Mouse (Mus musculus) lung, embryonic 16.5 days (tissue): ENCODE results near the gene Mapk10. TPM values are rescaled to one million over a fixed set of nuclear protein-coding genes. Genes with fewer than 3 reads are reported as not detected.

Experiments used
- ATAC-seq: fragments of 200-750 bp; cut with Nextera tagmentation; 2 replicates; pipeline ENCODE4 v1.8.0; 2017; ENCODE audit warnings: low read depth, mild to moderate bottlenecking, moderate library complexity
- H3K27ac ChIP-seq: fragments of 300-500 bp; sonication (generic); 2 replicates; pipeline ENCODE4 v1.5.1; 2014; ENCODE audit warnings: mild to moderate bottlenecking, control low read depth, low read length
- H3K27me3 ChIP-seq: fragments of 300-500 bp; sonication (generic); 2 replicates; pipeline ENCODE4 v1.6.1; 2014; ENCODE audit warnings: low read depth, low read length, mixed read lengths; ENCODE audit not compliant: control insufficient read depth, insufficient read depth
- H3K36me3 ChIP-seq: fragments of 300-500 bp; sonication (generic); 2 replicates; pipeline ENCODE4 v1.6.1; 2014; ENCODE audit warnings: low read length; ENCODE audit not compliant: control insufficient read depth, insufficient read depth
- H3K4me1 ChIP-seq: fragments of 300-500 bp; sonication (generic); replicated peaks from 2 replicates; pipeline ENCODE4 v1.6.1; 2014; ENCODE audit warnings: low read length, mixed read lengths; ENCODE audit not compliant: control insufficient read depth, insufficient read depth
- H3K4me2 ChIP-seq: fragments of 300-500 bp; sonication (generic); 2 replicates; pipeline ENCODE4 v1.6.1; 2014; ENCODE audit warnings: low read depth, low read length, control low read depth
- H3K4me3 ChIP-seq: fragments of 300-500 bp; sonication (generic); 2 replicates; pipeline ENCODE4 v1.5.1; 2014; ENCODE audit warnings: mild to moderate bottlenecking, low read length, control low read depth
- H3K9ac ChIP-seq: fragments of 300-500 bp; sonication (generic); 2 replicates; pipeline ENCODE4 v1.6.1; 2014; ENCODE audit warnings: low read length, control low read depth
- H3K9me3 ChIP-seq: fragments of 300-500 bp; sonication (generic); 2 replicates; pipeline ENCODE4 v1.6.1; 2016; ENCODE audit warnings: low read length; ENCODE audit not compliant: control insufficient read depth
- WGBS: fragments of 180-500 bp; shearing (Covaris S2); extraction: QIAGEN DNeasy Blood & Tissue Kit; methylation state at CpG from one replicate; pipeline ENCODE4 v1.1.7; 2014; 5-methylcytosine and 5-hydroxymethylcytosine counted together
- polyA plus RNA-seq: library from polyadenylated mRNA; unstranded; fragments of >200 nt; fragmentation: Nextera tagmentation; extraction: Ambion mirVana; gene quantifications from 2 replicates; pipeline ENCODE4 v1.2.1, GENCODE M21; 2015

Gene Mapk10
- polyA plus RNA-seq, 1 experiment from 2014 or later: 1.9 TPM

DNA sequence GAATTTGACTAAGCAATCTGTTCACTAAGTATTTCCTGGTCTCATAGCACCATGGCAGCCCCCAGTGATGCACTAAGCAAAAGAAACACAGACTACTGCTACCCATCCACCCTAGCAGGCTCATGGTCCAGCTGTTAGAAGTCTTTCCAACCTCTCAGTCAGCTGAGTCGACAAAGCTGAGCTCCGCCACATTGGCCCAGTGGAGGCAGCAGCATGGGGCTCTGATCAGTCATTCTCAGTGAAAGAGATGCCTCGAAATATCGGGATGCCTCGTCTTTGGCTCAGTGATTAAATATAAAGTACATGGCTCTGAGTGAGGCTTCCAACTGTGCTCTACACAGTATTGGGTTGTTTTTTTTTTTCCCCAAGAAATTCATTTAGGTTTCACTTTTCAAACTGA is 70.2 kb downstream of the Mapk10 start:
- Histone ChIP-seq H3K36me3 (no peaks in the 10 kb centered on the region), H3K4me1 (no peaks in the 10 kb centered on the region), H3K27me3 (no peaks in the 10 kb centered on the region), H3K4me2 (no peak overlapping the region), H3K9me3 (no peaks in the 10 kb centered on the region), H3K9ac (no peak overlapping the region), H3K27ac (no peak overlapping the region), H3K4me3 (no peak overlapping the region)
- ATAC-seq: no peak
- WGBS: 51% methylated on average over 5 of the region's 5 CpGs

GRCm38 (mm10) chr5:103134839-103135238 is 76.3 kb downstream of the Mapk10 start:
- H3K9me3 ChIP-seq: no peaks in the 10 kb centered on the region
- no peak overlapping the region for H3K9ac ChIP-seq
- no peak overlapping the region for H3K27ac ChIP-seq
- H3K36me3 ChIP-seq: no peaks in the 10 kb centered on the region
- no peaks in the 10 kb centered on the region for H3K4me1 ChIP-seq
- ATAC-seq: peak; percentile 59
- no peak overlapping the region for H3K4me3 ChIP-seq
- 52% methylated on average over 9 of the region's 9 CpGs for WGBS
- H3K27me3 ChIP-seq: no peaks in the 10 kb centered on the region
- H3K4me2 ChIP-seq: no peak overlapping the region

DNA sequence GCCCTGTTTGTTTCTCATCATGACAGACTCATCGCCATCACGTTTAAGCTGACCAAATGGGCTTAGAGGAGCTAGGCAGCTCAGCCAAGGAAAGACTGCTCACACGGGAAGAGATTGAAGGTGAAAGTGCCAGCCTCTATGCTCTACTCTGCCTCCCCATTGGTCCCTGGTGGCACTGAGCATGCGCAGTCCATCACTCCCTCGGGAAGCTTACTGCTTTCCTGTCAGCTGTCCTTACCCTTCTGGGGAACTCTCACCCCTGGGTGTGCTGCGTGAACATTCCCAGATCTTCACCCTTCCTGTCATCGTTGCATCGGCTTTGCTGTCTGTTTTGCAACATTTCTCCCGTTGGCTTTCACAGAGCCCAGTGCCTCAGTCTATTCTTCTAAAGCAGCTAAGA is 77.5 kb downstream of the Mapk10 start:
- H3K9me3 ChIP-seq: no peaks in the 10 kb centered on the region
- no peak overlapping the region for H3K4me2 ChIP-seq
- no peak overlapping the region for H3K4me3 ChIP-seq
- H3K27ac ChIP-seq: no peak overlapping the region
- no peaks in the 10 kb centered on the region for H3K27me3 ChIP-seq
- no peaks in the 10 kb centered on the region for H3K36me3 ChIP-seq
- WGBS: 59% methylated on average over 9 of the region's 9 CpGs
- no peak for ATAC-seq
- H3K4me1 ChIP-seq: no peaks in the 10 kb centered on the region
- H3K9ac ChIP-seq: no peak overlapping the region

DNA sequence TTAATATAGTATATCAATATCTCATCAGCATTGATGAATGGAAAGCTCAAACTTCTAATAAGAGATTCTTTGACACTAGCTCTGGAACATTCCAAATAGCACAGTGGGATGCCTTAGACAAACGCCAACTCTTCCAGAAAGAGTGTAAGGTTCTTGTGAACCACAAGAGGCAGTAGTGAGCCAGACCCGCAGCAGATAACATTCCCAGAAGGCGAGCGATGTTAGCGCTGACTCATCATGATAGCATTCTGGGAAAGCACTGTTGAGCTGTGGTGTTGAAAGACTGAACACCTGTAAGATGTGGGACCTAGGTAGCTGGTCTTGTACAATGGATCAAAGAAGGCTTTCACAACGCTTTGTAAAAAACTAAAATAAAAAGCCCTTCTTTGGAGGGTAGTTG is 78.3 kb downstream of the Mapk10 start:
- Histone ChIP-seq H3K9ac (no peak overlapping the region), H3K9me3 (no peaks in the 10 kb centered on the region), H3K4me2 (no peak overlapping the region), H3K36me3 (no peaks in the 10 kb centered on the region), H3K27ac (no peak overlapping the region), H3K27me3 (no peaks in the 10 kb centered on the region), H3K4me3 (no peak overlapping the region), H3K4me1 (no peaks in the 10 kb centered on the region)
- ATAC-seq: no peak
- 73% methylated on average over 6 of the region's 6 CpGs for WGBS

DNA sequence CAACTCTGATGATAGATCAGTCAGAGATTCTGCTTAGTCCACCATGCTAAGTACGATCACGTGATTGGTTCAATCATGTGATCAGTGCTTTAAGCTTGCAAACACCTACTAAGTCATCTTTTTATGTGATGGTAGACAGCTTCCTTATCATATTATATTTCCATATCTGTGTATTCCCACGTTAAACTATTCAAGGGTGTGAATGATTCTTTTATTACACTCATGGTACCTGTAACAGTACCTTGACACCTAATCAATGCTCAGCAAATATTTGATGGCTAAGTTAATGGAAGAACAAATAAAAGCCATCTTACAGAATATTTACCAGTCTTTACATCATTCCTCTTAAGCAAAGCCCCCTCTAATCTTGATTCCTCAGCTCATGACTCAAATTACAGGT is 91.5 kb downstream of the Mapk10 start:
- WGBS: 64% methylated on average over 3 of the region's 3 CpGs
- Histone ChIP-seq H3K27ac (no peak overlapping the region), H3K27me3 (no peaks in the 10 kb centered on the region), H3K4me3 (no peak overlapping the region), H3K4me1 (no peaks in the 10 kb centered on the region), H3K9ac (no peak overlapping the region), H3K4me2 (no peak overlapping the region), H3K36me3 (no peaks in the 10 kb centered on the region), H3K9me3 (no peaks in the 10 kb centered on the region)
- ATAC-seq: no peak

DNA sequence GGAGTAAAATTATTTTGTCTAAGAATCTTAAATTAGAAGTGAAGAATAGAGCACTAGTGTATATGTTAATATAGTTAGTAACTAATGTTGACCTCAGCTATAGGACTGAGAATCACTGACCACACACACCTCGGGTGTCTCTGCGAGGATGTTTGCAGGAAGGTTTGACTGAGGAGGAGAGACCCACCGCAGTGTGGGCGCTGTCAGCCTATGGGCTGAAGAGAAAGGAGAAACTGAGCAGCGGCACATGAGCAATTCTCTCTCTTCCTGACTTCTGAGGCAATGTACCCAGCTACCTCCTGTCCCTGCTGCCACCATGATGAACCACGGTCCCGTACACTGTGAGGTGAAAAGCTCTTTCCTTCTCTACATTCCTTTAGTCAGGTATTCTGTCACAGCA is 95.6 kb downstream of the Mapk10 start:
- no peaks in the 10 kb centered on the region for H3K27me3 ChIP-seq
- H3K36me3 ChIP-seq: no peaks in the 10 kb centered on the region

DNA sequence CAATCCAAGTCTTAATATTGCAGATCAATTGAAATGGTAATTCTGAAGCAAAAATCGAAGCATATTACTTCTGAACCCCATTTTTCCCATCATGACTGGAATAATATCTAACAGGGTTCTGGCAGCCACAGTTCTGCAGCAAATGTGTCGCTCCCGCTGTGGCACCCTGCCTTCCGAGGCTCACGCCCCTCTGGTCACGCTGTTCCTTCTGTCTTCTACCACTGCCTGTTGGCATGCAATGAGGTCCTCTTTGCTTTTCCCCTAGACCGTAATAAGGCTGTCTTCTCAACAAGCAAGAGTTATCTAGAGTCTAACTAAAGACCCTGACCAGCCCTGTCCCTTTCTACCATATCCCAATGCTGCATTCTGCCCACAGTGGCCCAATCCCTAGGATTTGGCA is 98.7 kb downstream of the Mapk10 start:
- H3K4me1 ChIP-seq: no peaks in the 10 kb centered on the region
- no peaks in the 10 kb centered on the region for H3K27me3 ChIP-seq
- H3K36me3 ChIP-seq: no peaks in the 10 kb centered on the region
- 84% methylated on average over 7 of the region's 7 CpGs for WGBS
- no peak overlapping the region for H3K9ac ChIP-seq
- H3K4me3 ChIP-seq: no peak overlapping the region
- no peak overlapping the region for H3K27ac ChIP-seq
- H3K9me3 ChIP-seq: no peaks in the 10 kb centered on the region
- H3K4me2 ChIP-seq: no peak overlapping the region
- ATAC-seq: no peak

More for the DNA sequence above, 95.6 kb downstream of the Mapk10 start:
- H3K9me3 ChIP-seq: no peaks in the 10 kb centered on the region
- WGBS: 85% methylated on average over 7 of the region's 7 CpGs
- H3K4me3 ChIP-seq: no peak overlapping the region
- H3K9ac ChIP-seq: no peak overlapping the region
- H3K4me1 ChIP-seq: no peaks in the 10 kb centered on the region
- no peak overlapping the region for H3K4me2 ChIP-seq
- H3K27ac ChIP-seq: no peak overlapping the region
- ATAC-seq: no peak

- Histone ChIP-seq H3K4me2 (no peak overlapping the region), H3K27me3 (no peaks in the 10 kb centered on the region), H3K9ac (no peak overlapping the region), H3K9me3 (no peaks in the 10 kb centered on the region), H3K4me1 (no peaks in the 10 kb centered on the region), H3K4me3 (no peak overlapping the region), H3K27ac (no peak overlapping the region), H3K36me3 (no peaks in the 10 kb centered on the region)
- ATAC-seq: no peak
- WGBS: 59% methylated on average over 1 of the region's 1 CpGs
These were observed 101.7 kb downstream of the Mapk10 start for GRCm38 (mm10) chr5:103109409-103109808.

DNA sequence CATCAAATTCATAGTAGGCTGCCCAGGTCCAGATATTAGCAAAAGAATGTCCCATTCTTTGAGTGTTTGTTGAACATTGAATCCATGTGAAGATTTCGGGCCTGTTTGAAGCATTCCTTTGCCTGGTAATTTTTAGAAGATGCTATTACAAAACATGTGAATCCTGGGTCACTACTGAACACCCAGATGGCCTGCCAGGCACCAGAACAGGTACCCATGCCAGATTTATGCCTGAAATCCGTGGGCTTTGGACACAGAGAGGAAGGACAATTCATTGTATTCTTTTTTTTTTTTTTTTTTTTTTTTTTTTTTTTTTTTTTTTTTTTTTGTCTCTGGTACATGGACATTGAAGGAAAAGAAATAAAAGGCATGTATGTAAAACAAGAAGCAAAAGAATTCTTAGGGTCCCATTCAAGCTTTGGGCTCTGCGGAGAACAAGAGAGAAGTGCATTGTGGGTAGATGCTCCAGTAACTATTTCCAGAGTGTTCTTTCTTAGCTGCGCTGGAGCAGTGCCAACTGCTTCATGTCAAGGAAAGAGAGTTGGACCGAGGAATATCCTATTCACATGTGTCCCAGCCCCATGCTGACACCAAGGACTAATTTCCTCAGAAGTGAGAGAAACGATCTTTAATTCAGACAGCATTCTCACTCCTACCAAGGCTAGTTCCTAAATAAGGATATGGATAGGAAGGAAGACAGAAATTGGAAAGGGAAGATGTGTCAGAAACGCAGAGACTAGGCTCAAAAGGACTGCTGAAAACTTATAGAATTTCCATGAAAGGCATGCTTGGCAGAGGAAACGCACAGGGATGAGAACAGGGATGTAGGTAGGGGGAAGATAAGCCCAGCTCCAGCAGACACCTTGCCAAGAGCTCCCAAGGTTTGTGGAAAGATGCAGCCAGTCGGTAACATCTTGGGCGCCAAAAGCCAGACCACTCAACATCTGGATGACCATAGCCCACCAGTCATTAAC is 105.4 kb downstream of the Mapk10 start:
- no peak for ATAC-seq
- no peak overlapping the region for H3K27ac ChIP-seq
- H3K4me1 ChIP-seq: no peaks in the 10 kb centered on the region
- H3K27me3 ChIP-seq: no peaks in the 10 kb centered on the region
- H3K9me3 ChIP-seq: no peaks in the 10 kb centered on the region
- no peaks in the 10 kb centered on the region for H3K36me3 ChIP-seq
- 77% methylated on average over 10 of the region's 10 CpGs for WGBS
- no peak overlapping the region for H3K4me3 ChIP-seq
- no peak overlapping the region for H3K9ac ChIP-seq
- no peak overlapping the region for H3K4me2 ChIP-seq
